Mouse (Mus musculus) megakaryocyte, embryonic 14.5 days (primary cell): ENCODE results near the gene Fth1. TPM values are rescaled to one million over a fixed set of nuclear protein-coding genes. Genes with fewer than 3 reads are reported as not detected.
"Not testable (repeated sequence)": the region's sequence is repeated elsewhere in the genome, so short reads cannot be mapped to it uniquely, and the experiment has no call there.

Experiments
- H3K27me3 ChIP-seq: replicated peaks from 2 replicates; pipeline ENCODE3; 2012; ENCODE audit warnings: inconsistent platforms
- H3K36me3 ChIP-seq: replicated peaks from 2 replicates; pipeline ENCODE3; 2012; ENCODE audit warnings: low read length, inconsistent platforms, mixed read lengths
- H3K4me1 ChIP-seq: 2 replicates; pipeline ENCODE4 v1.6.1; 2012; ENCODE audit warnings: inconsistent platforms
- H3K4me3 ChIP-seq: replicated peaks from 2 replicates; pipeline ENCODE3; 2012; ENCODE audit warnings: moderate library complexity, mild to moderate bottlenecking, inconsistent platforms
- H3K9me3 ChIP-seq: 2 replicates; pipeline ENCODE4 v1.6.1; 2012; ENCODE audit warnings: inconsistent platforms
- FLI1 ChIP-seq: IDR thresholded peaks from 2 replicates; pipeline ENCODE4 v1.6.1; 2012; ENCODE audit warnings: low read length, inconsistent platforms, mixed read lengths
- GATA1 ChIP-seq: IDR thresholded peaks from 3 replicates; pipeline ENCODE4 v1.6.1; 2012; ENCODE audit warnings: mixed read lengths, low read length, inconsistent platforms, borderline replicate concordance
- polyA plus RNA-seq: library from polyadenylated mRNA; stranded (reverse); fragments of >175 nt; gene quantifications from 2 replicates; pipeline ENCODE4 v1.2.3, GENCODE M21; 2012; ENCODE audit warnings: low replicate concordance; ENCODE audit not compliant: insufficient read depth

Gene Fth1
- polyA plus RNA-seq: 7,037 and 23,567 TPM in 2 replicates

- H3K4me3 ChIP-seq: peak within 1 kb of the TSS; percentile 100
These were observed at the start of gene Fth1 for GRCm38 (mm10) chr19:9980258-9980657. TSS of gene Fth1 (plus strand) at chr19:9980598.

GRCm38 (mm10) chr19:9931167-9931607 is 49.2 kb upstream of the Fth1 start:
- Histone ChIP-seq H3K4me1 (peaks cover 30% of the 10 kb centered on the region), H3K27me3 (peaks cover 75% of the 10 kb centered on the region)
- H3K36me3 ChIP-seq, H3K9me3 ChIP-seq, H3K4me3 ChIP-seq: not testable (repeated sequence)

More at GRCm38 (mm10) chr19:9980258-9980657, at the start of gene Fth1:
- H3K27me3 ChIP-seq: no peaks in the 10 kb centered on the region
- H3K36me3 ChIP-seq: peaks cover 23% of the 10 kb centered on the region
- peaks cover 83% of the 10 kb centered on the region for H3K4me1 ChIP-seq
- no peak for TF ChIP-seq FLI1
- no peak for TF ChIP-seq GATA1
- no peaks in the 10 kb centered on the region for H3K9me3 ChIP-seq

- no peaks in the 10 kb centered on the region for H3K36me3 ChIP-seq
- peaks cover 73% of the 10 kb centered on the region for H3K27me3 ChIP-seq
- peaks cover 53% of the 10 kb centered on the region for H3K4me1 ChIP-seq
- no peak overlapping the region for H3K4me3 ChIP-seq
- TF ChIP-seq FLI1 (no peak), GATA1 (no peak)
- H3K9me3 ChIP-seq: 0 out of 2 replicates have a peak, but pooled peaks cover 5% of the 10 kb centered on the region
These were observed 46.5 kb upstream of the Fth1 start for GRCm38 (mm10) chr19:9933908-9934307.

DNA sequence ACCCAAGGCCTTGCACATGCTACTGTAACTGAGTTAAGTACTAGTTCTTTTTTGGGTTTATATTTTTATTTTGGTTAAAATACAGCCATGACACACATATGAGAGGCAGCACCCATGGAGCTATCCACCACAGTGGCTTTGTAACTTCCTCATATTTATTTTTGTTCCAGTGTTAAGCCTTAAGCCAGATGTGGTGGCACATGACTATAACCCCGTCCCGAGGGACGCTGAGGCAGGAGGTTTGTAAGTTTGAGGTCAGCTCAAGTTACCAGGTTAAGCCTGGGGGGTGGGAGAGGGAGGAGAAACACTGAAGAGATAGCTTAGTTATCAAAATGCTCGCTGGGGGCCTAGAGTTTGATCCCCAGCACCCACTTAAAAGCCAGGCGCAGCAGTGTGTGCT is 43.8 kb upstream of the Fth1 start:
- H3K9me3 ChIP-seq: peaks cover 10% of the 10 kb centered on the region
- peaks cover 53% of the 10 kb centered on the region for H3K4me1 ChIP-seq
- no peak for TF ChIP-seq FLI1
- H3K36me3 ChIP-seq: no peaks in the 10 kb centered on the region
- peaks cover 86% of the 10 kb centered on the region for H3K27me3 ChIP-seq
- no peak overlapping the region for H3K4me3 ChIP-seq

- Histone ChIP-seq H3K4me3 (no peak overlapping the region), H3K4me1 (peaks cover 61% of the 10 kb centered on the region), H3K27me3 (peaks cover 86% of the 10 kb centered on the region), H3K9me3 (peaks cover 6% of the 10 kb centered on the region), H3K36me3 (no peaks in the 10 kb centered on the region)
- TF ChIP-seq FLI1 (no peak), GATA1 (no peak)
These were observed 43.0 kb upstream of the Fth1 start for GRCm38 (mm10) chr19:9937428-9937827.

DNA sequence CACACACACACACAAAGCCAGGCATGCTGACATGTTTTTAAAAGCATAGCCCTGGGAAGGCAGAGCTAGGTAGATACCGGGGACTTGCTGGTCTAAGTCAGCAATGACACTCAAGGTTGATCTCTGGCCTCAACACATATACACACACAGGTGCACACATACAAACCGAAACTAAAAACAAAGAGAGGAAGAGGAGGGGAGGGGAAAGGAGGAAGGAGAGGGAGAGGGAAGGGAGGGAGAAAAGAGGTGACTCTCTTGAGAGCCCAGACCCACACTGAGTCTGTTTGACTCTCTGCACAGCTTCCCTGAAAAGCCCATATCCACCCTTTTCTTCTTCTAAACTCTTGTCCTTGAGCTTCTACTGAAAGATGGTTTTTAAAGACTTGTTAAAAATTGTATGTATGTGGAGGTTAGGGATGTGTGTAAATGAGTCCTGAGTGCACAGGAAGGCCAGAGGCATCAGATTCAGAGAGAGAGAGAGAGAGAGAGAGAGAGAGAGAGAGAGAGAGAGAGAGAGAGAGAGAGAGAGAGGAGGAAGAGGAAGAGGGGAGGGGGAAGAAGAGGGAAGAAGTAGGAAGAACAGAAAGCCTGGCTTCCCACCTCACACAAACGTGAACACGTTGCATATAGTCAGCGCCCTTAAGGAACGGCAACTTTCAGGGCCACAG is 42.1 kb upstream of the Fth1 start:
- Histone ChIP-seq H3K4me3 (peak overlapping the region; percentile 86), H3K4me1 (peaks cover 67% of the 10 kb centered on the region), H3K36me3 (no peaks in the 10 kb centered on the region), H3K27me3 (peaks cover 90% of the 10 kb centered on the region), H3K9me3 (peaks cover 5% of the 10 kb centered on the region)
- no peak for TF ChIP-seq FLI1
- no peak for TF ChIP-seq GATA1

GRCm38 (mm10) chr19:9938824-9939303 is 41.5 kb upstream of the Fth1 start:
- no peaks in the 10 kb centered on the region for H3K36me3 ChIP-seq
- peak; percentile 5; the same call in 1 of the 2 replicates for TF ChIP-seq FLI1
- peak; percentile 6; the same call in 1 of the 3 replicates for TF ChIP-seq GATA1
- H3K27me3 ChIP-seq: peaks cover 89% of the 10 kb centered on the region
- peaks cover 5% of the 10 kb centered on the region for H3K9me3 ChIP-seq
- H3K4me1 ChIP-seq: peaks cover 68% of the 10 kb centered on the region
- peak overlapping the region; percentile 86 for H3K4me3 ChIP-seq

DNA sequence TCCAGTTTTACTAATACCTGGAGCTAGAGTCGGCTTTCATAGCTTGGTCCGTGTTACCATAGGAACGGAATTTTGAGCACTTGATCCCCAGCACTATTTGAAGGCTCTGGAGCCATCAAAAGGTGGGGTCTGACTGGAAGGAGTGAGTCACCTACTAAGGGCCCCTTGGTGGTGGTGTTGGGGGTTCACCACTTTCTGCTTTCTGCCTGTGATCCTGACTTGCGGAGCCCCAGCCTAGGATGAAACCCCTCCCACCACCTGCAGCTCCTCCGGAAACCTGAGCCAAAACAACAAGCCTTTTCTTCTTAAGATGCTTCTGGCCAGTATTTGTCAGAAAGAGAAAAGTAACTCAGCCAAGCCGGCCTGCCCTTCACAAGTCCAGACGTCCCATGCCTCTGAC is 40.6 kb upstream of the Fth1 start:
- Histone ChIP-seq H3K27me3 (peaks cover 93% of the 10 kb centered on the region), H3K4me3 (no peak overlapping the region), H3K36me3 (no peaks in the 10 kb centered on the region), H3K4me1 (peaks cover 66% of the 10 kb centered on the region), H3K9me3 (peaks cover 5% of the 10 kb centered on the region)
- no peak for TF ChIP-seq GATA1
- no peak for TF ChIP-seq FLI1

DNA sequence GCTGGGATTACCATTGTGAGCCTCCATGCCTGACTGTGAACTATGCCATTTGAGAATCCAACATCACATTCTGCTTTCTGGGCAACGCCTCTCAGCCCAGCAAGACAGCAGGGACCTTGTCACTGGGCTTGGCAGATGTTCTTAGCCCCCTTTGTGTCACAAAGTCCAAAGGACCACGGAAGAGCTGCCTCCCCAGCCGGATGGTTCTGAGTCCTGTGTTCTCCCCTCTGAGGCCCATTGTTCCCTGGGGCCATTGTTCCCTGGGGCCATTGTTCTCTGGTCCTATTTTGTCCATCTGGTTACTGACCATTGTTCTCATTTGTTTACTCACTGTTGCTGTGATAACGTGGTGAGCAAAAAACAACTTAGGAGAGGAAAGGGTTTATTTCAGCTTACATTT is 39.5 kb upstream of the Fth1 start:
- Histone ChIP-seq H3K4me3 (no peak overlapping the region), H3K36me3 (no peaks in the 10 kb centered on the region), H3K27me3 (peaks cover 91% of the 10 kb centered on the region), H3K9me3 (peaks cover 5% of the 10 kb centered on the region), H3K4me1 (peaks cover 58% of the 10 kb centered on the region)
- TF ChIP-seq GATA1 (no peak), FLI1 (no peak)

DNA sequence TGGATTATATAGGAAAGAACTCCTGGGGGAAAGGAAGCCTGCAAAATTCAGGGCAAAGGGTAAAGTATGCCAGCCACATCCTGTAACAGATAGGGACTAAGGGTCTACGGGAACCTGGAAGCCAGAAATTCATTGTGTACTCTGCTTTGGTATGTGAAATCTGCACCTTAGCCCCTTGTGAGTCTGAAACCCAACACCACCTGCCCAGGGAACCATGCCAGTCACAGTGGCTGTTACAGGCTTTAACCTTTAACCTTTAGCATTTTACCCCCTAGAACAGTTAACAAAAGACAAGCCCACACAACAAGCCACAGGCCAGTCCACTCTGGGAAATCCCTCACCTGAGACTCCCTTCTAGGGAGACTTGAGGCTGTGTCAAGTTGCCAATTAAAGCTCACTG is 38.6 kb upstream of the Fth1 start:
- Histone ChIP-seq H3K9me3 (peaks cover 5% of the 10 kb centered on the region), H3K4me3 (no peak overlapping the region), H3K27me3 (peaks cover 90% of the 10 kb centered on the region), H3K36me3 (no peaks in the 10 kb centered on the region), H3K4me1 (peaks cover 55% of the 10 kb centered on the region)
- no peak for TF ChIP-seq FLI1
- TF ChIP-seq GATA1: no peak
